ENCODE assay signal across 24 mouse cellular contexts in genomic region chr8:116673052-116673451, GRCm38 (mm10).
"Had no signal": no experiment of that assay in that cellular context is flagged by ENCODE, and none has a peak within 500 bp of the region (broad histone marks: within the 10 kb centered on the region; RNA-seq: fewer than 3 reads in every experiment).

No protein-coding gene starts in this region.

- H3K4me1 ChIP-seq: heart, embryonic 13.5 days; heart, embryonic 15.5 days; hindbrain, embryonic 13.5 days; hindbrain, embryonic 15.5 days; kidney, embryonic 15.5 days; limb, embryonic 10.5 days; limb, embryonic 12.5 days; liver, embryonic 13.5 days had no signal

- H3K9ac ChIP-seq: heart, embryonic 13.5 days; heart, embryonic 15.5 days; hindbrain, embryonic 13.5 days; hindbrain, embryonic 15.5 days; kidney, embryonic 15.5 days; limb, embryonic 12.5 days; liver, embryonic 13.5 days had no signal

- H3K4me3 ChIP-seq: heart, adult 2 months; heart, embryonic 13.5 days; heart, embryonic 15.5 days; hindbrain, embryonic 13.5 days; hindbrain, embryonic 15.5 days; kidney, embryonic 15.5 days; limb, embryonic 10.5 days; limb, embryonic 12.5 days; liver, embryonic 13.5 days had no signal

- H3K9me3 ChIP-seq: heart, embryonic 15.5 days; hindbrain, embryonic 15.5 days; kidney, embryonic 15.5 days; limb, embryonic 10.5 days had no signal

- H3K27me3 ChIP-seq: heart, embryonic 13.5 days; heart, embryonic 15.5 days; hindbrain, embryonic 13.5 days; hindbrain, embryonic 15.5 days; kidney, embryonic 15.5 days; limb, embryonic 12.5 days; liver, embryonic 13.5 days had no signal

- DNase-seq: gastrocnemius, postnatal 14 days; gastrocnemius, postnatal 36 days; heart, adult 11 months; heart, adult 2 months; heart, postnatal 14 days; heart, postnatal 36 days; kidney, adult 11 months; kidney, adult 2 months; kidney, adult 9 months; kidney, postnatal 14 days; kidney, postnatal 36 days; layer of hippocampus, adult 9-11 months; layer of hippocampus, postnatal 36 days; liver; liver, embryonic 13.5 days had no signal

- H3K27ac ChIP-seq: heart, adult 2 months; heart, embryonic 13.5 days; heart, embryonic 15.5 days; hindbrain, embryonic 13.5 days; hindbrain, embryonic 15.5 days; hindbrain, postnatal 0 days; kidney, embryonic 15.5 days; kidney, postnatal 0 days; limb, embryonic 10.5 days; limb, embryonic 12.5 days; liver, embryonic 13.5 days had no signal

- H3K36me3 ChIP-seq: heart, embryonic 13.5 days; heart, embryonic 15.5 days; hindbrain, embryonic 13.5 days; hindbrain, embryonic 15.5 days; kidney, embryonic 15.5 days; limb, embryonic 10.5 days; limb, embryonic 12.5 days; liver, embryonic 13.5 days had no signal
